Mouse (Mus musculus) heart, adult 8-10 months (tissue): ENCODE results near the gene Gm20683. TPM values are rescaled to one million over a fixed set of nuclear protein-coding genes. Genes with fewer than 3 reads are reported as not detected.
"Not testable (repeated sequence)": the region's sequence is repeated elsewhere in the genome, so short reads cannot be mapped to it uniquely, and the experiment has no call there.

Source experiments
- DNase-seq: peaks from one replicate; pipeline ENCODE4 v3.0.0; 2022; ENCODE audit warnings: low spot score
- total RNA-seq, 4 experiments: library from RNA; stranded (reverse); gene quantifications; 2 replicates each; pipeline ENCODE4 v1.2.4; 2022

Gene Gm20683
- total RNA-seq, 4 experiments from 2014 or later, result 2.2 to 4.4 (median 3.8) TPM

GRCm38 (mm10) chr17:25874148-25874720, 32.7 kb upstream of the Gm20683 start:
- no peak for DNase-seq

GRCm38 (mm10) chr17:25873405-25874147, 32.0 kb upstream of the Gm20683 start:
- no peak for DNase-seq

GRCm38 (mm10) chr17:25872676-25873075, 31.1 kb upstream of the Gm20683 start:
- DNase-seq, result no peak

GRCm38 (mm10) chr17:25871566-25871965, 30.0 kb upstream of the Gm20683 start:
- DNase-seq, result not testable (repeated sequence)

- no peak for DNase-seq
Observed at GRCm38 (mm10) chr17:25869954-25870353, 28.4 kb upstream of the Gm20683 start.

- no peak for DNase-seq
Observed at GRCm38 (mm10) chr17:25869498-25869897, 27.9 kb upstream of the Gm20683 start.

GRCm38 (mm10) chr17:25868601-25869191, 27.1 kb upstream of the Gm20683 start, which contains the start of gene Mcrip2:
Gene Mcrip2 (minus strand): TSS chr17:25868764.
- peak; percentile 86 for DNase-seq

- peak; percentile 59 for DNase-seq
Observed at GRCm38 (mm10) chr17:25867836-25868600, 26.5 kb upstream of the Gm20683 start.

GRCm38 (mm10) chr17:25867509-25867835, 25.9 kb upstream of the Gm20683 start:
- no peak for DNase-seq

- no peak for DNase-seq
Observed at GRCm38 (mm10) chr17:25866172-25866571, 24.6 kb upstream of the Gm20683 start.

GRCm38 (mm10) chr17:25865288-25865687, 23.7 kb upstream of the Gm20683 start:
- DNase-seq, result no peak

- DNase-seq, result no peak
Observed at GRCm38 (mm10) chr17:25864311-25864710, 22.7 kb upstream of the Gm20683 start.

- DNase-seq, result no peak
Observed at GRCm38 (mm10) chr17:25863681-25864080, 22.1 kb upstream of the Gm20683 start.

GRCm38 (mm10) chr17:25861704-25862612, 20.4 kb upstream of the Gm20683 start:
- no peak for DNase-seq

GRCm38 (mm10) chr17:25860832-25861703, 19.5 kb upstream of the Gm20683 start, which contains the start of gene Wdr90:
Gene Wdr90 (minus strand): TSS chr17:25861501.
- DNase-seq, result peak; percentile 90

- DNase-seq, result no peak
Observed at GRCm38 (mm10) chr17:25860229-25860628, 18.7 kb upstream of the Gm20683 start.

- peak; percentile 94 for DNase-seq
Observed at GRCm38 (mm10) chr17:25844396-25844901, 2.9 kb upstream of the Gm20683 start, which contains the start of gene Rhot2. Gene Rhot2 (minus strand): TSS chr17:25844851.

GRCm38 (mm10) chr17:25843636-25844395, 2.3 kb upstream of the Gm20683 start:
- DNase-seq, result no peak

GRCm38 (mm10) chr17:25843122-25843521, 1.6 kb upstream of the Gm20683 start:
- DNase-seq, result no peak
